Mouse (Mus musculus) neutrophil, adult 5-6 weeks (primary cell): ENCODE results near the gene Pfas. TPM values are rescaled to one million over a fixed set of nuclear protein-coding genes. Genes with fewer than 3 reads are reported as not detected.
"Not testable (repeated sequence)": the region's sequence is repeated elsewhere in the genome, so short reads cannot be mapped to it uniquely, and the experiment has no call there.

ENCODE experiments used
- ATAC-seq: fragments of 151-379, 151-347 bp; 2 replicates; pipeline ENCODE4 v1.8.0; 2017; ENCODE audit warnings: mild to moderate bottlenecking, moderate TSS enrichment; ENCODE audit not compliant: insufficient number of reproducible peaks, poor library complexity, low FRiP score, severe bottlenecking; ENCODE audit errors: extremely low read depth
- total RNA-seq: library from RNA; stranded (forward); fragments of 200-1000 nt; gene quantifications from 2 replicates; pipeline ENCODE4 v1.2.3, GENCODE M21; 2017

Gene Pfas
- total RNA-seq, 1 experiment from 2014 or later: 16.4 TPM

- ATAC-seq: no peak
Measured at GRCm38 (mm10) chr11:68975601-68976000, 32.7 kb downstream of the Pfas start.

DNA sequence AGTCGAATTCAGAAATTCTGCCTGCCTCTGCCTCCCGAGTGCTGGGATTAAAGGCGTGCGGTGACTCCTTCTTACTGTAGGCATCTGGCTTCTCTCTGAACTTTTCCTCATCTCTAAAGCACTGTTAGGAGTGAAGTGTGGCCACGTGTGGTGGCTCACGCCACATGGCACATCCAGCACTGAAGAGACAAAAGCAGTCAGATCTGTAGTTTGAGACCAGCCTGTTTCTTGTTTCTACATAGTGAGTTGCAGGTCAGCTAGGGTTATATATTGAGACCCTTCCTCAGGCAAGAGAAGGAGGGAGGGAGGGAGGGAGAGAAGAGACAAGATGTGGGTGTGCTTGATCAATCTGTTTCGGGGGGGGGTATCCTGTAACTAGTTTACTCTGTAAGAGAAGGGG lies 33.2 kb downstream of the Pfas start, which contains the start of gene Rangrf:
Gene Rangrf (minus strand): TSS at position 101 of the 400 bp plus-strand sequence.
- no peak for ATAC-seq

- no peak for ATAC-seq
Measured at GRCm38 (mm10) chr11:68974059-68974450, 34.2 kb downstream of the Pfas start.

GRCm38 (mm10) chr11:68973250-68974058 lies 34.8 kb downstream of the Pfas start:
- peak; percentile 26 for ATAC-seq

DNA sequence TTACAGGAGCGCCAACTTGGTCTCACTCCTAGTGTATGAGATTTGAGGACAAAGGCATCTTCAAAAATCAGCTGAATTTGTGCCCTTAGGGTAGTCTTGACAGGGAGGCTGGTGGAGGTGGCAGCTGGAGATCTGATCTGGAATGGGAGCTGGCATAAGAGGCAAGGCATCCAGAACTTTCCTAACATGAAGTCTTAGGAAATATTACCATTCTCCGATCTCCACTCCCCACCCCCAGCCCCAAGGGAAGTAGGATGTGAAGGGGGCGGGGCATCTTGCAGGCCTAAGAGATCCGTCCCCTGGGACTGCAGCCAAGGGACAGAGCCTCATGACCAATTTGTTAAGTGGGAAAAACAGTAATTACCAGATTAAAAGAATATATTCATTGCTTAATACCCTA lies 38.0 kb downstream of the Pfas start:
- no peak for ATAC-seq

DNA sequence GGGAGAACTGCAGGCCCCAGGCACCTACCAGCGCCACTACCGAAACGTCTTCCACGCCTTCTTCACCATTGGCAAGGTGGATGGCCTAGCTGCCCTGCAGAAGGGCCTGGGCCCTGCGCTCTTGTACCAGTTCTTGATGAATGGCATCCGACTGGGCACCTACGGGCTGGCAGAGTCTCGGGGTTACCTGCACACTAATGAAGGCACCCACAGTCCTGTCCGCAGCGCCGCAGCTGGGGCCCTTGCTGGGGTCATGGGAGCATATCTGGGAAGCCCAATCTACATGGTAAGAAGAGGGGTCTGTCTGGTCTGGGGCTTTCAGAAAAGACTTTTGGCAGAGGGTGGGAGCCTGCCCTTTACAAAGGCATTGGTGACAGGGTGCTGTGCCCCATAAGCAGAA lies 39.5 kb downstream of the Pfas start:
- ATAC-seq: no peak

- peak; percentile 82 for ATAC-seq
Measured at GRCm38 (mm10) chr11:68967337-68968282, 40.6 kb downstream of the Pfas start, which contains the start of gene Slc25a35. Gene Slc25a35, plus strand, starts transcription at chr11:68968131.

- no peak for ATAC-seq
Measured at GRCm38 (mm10) chr11:68966554-68966953, 41.7 kb downstream of the Pfas start.

DNA sequence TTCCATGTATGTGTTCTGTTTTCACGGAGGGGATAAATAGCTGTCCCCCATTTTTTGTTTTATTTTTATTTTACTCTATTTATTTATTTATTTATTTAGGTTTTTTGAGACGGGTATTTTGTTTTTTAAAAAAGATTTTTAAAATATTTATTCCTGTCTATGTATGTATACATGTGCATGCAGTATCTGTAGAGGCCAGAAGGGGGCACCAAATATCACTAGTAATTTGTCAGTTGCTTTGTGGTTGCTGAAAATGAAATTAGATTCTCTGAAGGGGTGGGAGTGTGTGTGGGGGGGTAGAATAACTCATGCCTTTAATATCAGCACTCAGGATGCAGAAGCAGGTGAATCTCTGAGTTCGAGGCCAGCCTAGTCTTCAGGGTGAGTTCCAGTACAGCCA lies 42.4 kb downstream of the Pfas start:
- ATAC-seq: peak; percentile 66

DNA sequence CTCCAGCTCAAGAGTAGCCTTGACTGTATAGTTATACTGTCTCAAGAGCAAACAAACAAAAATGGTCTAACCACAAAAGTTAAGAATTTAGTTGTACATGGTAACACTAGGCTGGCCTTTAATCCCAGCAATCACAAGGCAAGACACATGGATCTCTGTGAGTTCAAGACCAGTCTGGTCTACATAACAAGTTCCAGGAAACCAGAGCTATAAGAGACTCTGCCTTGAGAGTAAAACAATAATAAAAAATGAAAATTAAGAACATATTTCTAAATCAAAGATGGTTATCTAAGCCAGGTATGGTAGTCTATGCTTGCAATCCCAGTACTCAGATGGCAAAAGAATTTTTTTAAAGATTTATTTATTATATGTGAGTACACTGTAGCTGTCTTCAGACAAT lies 43.2 kb downstream of the Pfas start:
- no peak for ATAC-seq

DNA sequence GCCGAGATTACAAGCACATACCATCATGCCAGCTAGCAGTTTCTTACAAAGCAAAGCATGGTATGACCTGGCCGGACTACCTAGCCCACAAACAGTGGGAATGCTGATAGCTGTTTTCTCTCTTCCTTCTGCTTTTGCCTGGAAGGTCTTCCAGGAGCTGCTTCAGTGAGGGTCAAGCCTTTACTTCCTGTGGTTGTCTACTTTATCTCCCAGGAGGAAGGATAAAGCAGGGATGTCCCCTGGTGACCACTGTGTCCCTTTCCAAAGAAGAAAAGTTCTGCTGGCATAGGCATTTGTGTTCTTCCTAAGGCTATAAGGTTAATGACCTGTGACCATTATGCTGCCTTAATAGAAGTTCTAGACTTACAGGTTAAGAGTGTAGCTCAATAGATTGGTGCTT lies 44.9 kb downstream of the Pfas start:
- ATAC-seq: no peak

- not testable (repeated sequence) for ATAC-seq
Measured at GRCm38 (mm10) chr11:68962159-68962558, 46.1 kb downstream of the Pfas start.

DNA sequence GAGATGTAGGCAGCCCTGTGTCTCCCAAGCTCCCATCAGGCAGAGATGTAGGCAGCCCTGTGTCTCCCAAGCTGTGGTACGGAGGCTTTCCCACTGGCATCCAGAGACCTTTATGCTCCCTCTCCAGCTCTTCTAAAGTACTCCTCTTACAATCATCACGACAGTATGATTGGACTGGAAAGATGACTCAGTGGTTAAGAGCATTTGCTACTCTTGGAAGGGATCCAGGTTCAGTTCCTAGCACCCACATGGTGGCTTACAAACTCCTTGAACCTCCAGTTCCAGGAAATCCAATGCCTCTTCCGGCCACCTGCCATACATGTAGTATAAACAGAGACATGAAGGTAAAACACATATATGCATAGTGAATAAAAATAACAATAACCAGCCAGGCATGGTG lies 46.7 kb downstream of the Pfas start:
- ATAC-seq: no peak

- no peak for ATAC-seq
Measured at GRCm38 (mm10) chr11:68957971-68958370, 50.3 kb downstream of the Pfas start.

DNA sequence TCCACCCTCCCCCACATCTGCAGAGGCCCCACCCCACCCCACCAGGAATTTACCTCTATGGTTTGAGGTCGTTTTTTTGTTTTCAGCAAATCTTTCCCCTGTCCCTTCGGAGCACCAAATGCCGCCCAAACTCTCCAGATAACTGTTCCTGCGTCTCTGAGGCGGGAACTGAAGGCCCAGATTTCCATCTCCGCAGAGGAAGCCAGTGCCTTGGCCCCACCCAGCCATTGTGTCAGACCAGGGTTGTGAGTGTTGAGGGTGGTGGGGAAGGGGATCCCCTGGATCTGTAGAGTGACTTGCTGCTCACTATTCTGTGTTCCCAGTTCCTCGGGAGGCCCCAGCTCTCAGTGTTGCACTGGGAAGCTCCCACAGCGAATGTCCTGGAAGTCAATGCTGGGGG lies 51.0 kb downstream of the Pfas start, which contains the start of gene Arhgef15:
Gene Arhgef15 (minus strand): TSS at position 173 of the 400 bp plus-strand sequence.
- ATAC-seq: no peak

GRCm38 (mm10) chr11:68956697-68957096 lies 51.6 kb downstream of the Pfas start:
- ATAC-seq: no peak

GRCm38 (mm10) chr11:68956107-68956506 lies 52.2 kb downstream of the Pfas start:
- no peak for ATAC-seq

DNA sequence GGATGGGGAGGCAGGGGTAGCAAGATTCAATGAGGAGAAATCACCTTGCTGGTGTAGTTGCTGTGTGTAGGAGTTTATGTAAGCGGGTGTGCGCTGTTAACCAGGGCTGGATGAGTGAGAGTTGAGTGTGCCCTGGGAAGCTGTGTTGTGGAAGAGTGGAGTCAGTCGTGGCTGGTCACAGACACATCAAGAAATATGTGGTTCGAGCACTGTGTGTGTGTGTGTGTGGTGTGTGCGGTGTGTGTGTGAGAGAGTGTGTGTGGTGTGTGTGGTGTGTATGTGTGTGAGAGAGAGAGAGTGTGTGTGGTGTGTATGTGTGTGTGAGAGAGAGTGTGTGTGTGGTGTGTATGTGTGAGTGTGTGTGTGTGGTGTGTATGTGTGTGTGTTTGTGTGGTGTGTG lies 52.8 kb downstream of the Pfas start:
- no peak for ATAC-seq

- no peak for ATAC-seq
Measured at GRCm38 (mm10) chr11:68954408-68954807, 53.9 kb downstream of the Pfas start.

DNA sequence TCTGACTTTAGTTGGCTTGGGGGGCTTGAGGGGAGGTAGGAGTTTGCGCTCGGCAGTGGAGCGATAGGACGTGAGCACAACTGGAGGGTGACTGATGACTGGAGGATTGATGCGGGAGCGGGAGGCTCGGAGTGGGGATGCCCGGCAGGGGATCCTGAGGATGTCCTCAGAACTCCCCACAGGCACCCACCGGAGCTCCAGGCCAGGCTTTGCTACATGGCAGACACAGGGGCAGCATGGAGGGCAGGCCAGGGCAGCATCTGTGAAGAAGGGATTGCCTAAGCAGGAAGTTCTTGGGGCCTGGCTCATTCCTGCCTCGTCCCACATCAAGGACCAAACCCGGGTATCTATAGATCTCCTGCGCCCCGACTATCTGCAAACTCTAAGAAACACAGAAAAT lies 54.4 kb downstream of the Pfas start:
- no peak for ATAC-seq
